Mouse (Mus musculus) midbrain, embryonic 11.5 days (tissue): ENCODE data around the gene Myl3. TPM values are rescaled to one million over a fixed set of nuclear protein-coding genes. Genes with fewer than 3 reads are reported as not detected.

Source experiments
- ATAC-seq: fragments of 200-750 bp; cut with Nextera tagmentation; 2 replicates; pipeline ENCODE4 v1.8.0; 2017; ENCODE audit warnings: moderate TSS enrichment, moderate library complexity; ENCODE audit not compliant: low FRiP score
- DNase-seq: peaks from one replicate; pipeline ENCODE4 v3.0.0; 2015; ENCODE audit warnings: low spot score; ENCODE audit errors: missing footprints
- H3K27ac ChIP-seq: fragments of 300-500 bp; sonication (generic); 2 replicates; pipeline ENCODE4 v1.5.1; 2014; ENCODE audit warnings: low read depth, low read length
- H3K27me3 ChIP-seq: fragments of 300-500 bp; sonication (generic); 2 replicates; pipeline ENCODE4 v1.6.1; 2014; ENCODE audit warnings: mild to moderate bottlenecking, low read length, moderate library complexity, mixed read lengths; ENCODE audit not compliant: control insufficient read depth, insufficient read depth
- H3K36me3 ChIP-seq: fragments of 300-500 bp; sonication (generic); 2 replicates; pipeline ENCODE4 v1.6.1; 2014; ENCODE audit warnings: mild to moderate bottlenecking, low read length, moderate library complexity, mixed read lengths; ENCODE audit not compliant: control insufficient read depth, insufficient read depth
- H3K4me1 ChIP-seq: fragments of 300-500 bp; sonication (generic); 2 replicates; pipeline ENCODE4 v1.6.1; 2014; ENCODE audit warnings: low read length; ENCODE audit not compliant: control insufficient read depth, insufficient read depth
- H3K4me2 ChIP-seq: fragments of 300-500 bp; sonication (generic); 2 replicates; pipeline ENCODE4 v1.6.1; 2014; ENCODE audit warnings: mild to moderate bottlenecking, moderate library complexity
- H3K4me3 ChIP-seq: fragments of 300-500 bp; sonication (generic); 2 replicates; pipeline ENCODE4 v1.5.1; 2014; ENCODE audit warnings: low read depth, low read length
- H3K9ac ChIP-seq: fragments of 300-500 bp; sonication (generic); 2 replicates; pipeline ENCODE4 v1.6.1; 2014; ENCODE audit warnings: low read length
- H3K9me3 ChIP-seq: fragments of 300-500 bp; sonication (generic); 2 replicates; pipeline ENCODE4 v1.6.1; 2016; ENCODE audit warnings: low read length; ENCODE audit not compliant: control insufficient read depth
- WGBS: fragments of 180-500 bp; shearing (Covaris S2); extraction: QIAGEN DNeasy Blood & Tissue Kit; methylation state at CpG from one replicate; pipeline ENCODE4 v1.1.7; 2014; 5-methylcytosine and 5-hydroxymethylcytosine counted together
- polyA plus RNA-seq: library from polyadenylated mRNA; unstranded; fragments of >200 nt; fragmentation: Nextera tagmentation; extraction: Ambion mirVana; gene quantifications from 2 replicates; pipeline ENCODE4 v1.2.1, GENCODE M21; 2014

Myl3 gene
- polyA plus RNA-seq, 1 experiment from 2014 or later: 0.63 TPM

DNA sequence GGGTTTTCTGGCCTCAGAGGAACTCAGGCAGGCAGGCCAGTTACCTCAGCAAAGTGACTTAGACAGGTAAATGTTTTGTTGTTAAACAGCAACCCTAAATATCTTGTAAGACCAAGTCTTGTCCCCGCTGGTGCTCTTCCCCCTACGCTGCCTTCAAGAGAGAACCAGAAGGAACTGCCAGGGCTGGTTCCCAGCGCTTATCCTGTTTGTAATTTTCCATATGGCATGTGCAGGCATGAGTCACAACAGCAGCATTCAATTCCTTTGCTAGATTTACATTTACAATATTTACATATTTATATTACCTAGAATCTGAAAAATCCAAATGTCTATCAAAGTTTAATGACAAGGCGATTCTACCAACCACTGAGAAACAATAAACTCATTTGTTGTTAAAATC is 68.4 kb downstream of the Myl3 start:
- H3K27me3 ChIP-seq: no peaks in the 10 kb centered on the region

GRCm38 (mm10) chr9:110813789-110814188 is 72.1 kb downstream of the Myl3 start, which contains the start of gene Prss44:
Prss44 (plus strand) TSS chr9:110813994.
- no peak within 1 kb of the TSS for H3K9ac ChIP-seq
- 62% methylated on average over 18 of the region's 18 CpGs for WGBS
- no peaks in the 10 kb centered on the region for H3K27me3 ChIP-seq
- no peak for ATAC-seq
- H3K9me3 ChIP-seq: no peaks in the 10 kb centered on the region
- no peaks in the 10 kb centered on the region for H3K4me1 ChIP-seq
- no peak within 1 kb of the TSS for H3K27ac ChIP-seq
- H3K4me3 ChIP-seq: no peak within 1 kb of the TSS
- no peak for DNase-seq
- no peak within 1 kb of the TSS for H3K4me2 ChIP-seq
- H3K36me3 ChIP-seq: no peaks in the 10 kb centered on the region

More for the DNA sequence above, 68.4 kb downstream of the Myl3 start:
- H3K9ac ChIP-seq: no peak overlapping the region
- H3K36me3 ChIP-seq: no peaks in the 10 kb centered on the region
- H3K9me3 ChIP-seq: no peaks in the 10 kb centered on the region
- no peak overlapping the region for H3K4me3 ChIP-seq
- H3K4me2 ChIP-seq: no peak overlapping the region
- 92% methylated on average over 4 of the region's 4 CpGs for WGBS
- ATAC-seq (no peak), DNase-seq (no peak)
- H3K4me1 ChIP-seq: no peaks in the 10 kb centered on the region
- no peak overlapping the region for H3K27ac ChIP-seq

Other genes with a start within 250 kb of the Myl3 start
- 49.1 and 54.5 TPM in 2 replicates for gene Setd2, start 209.3 kb upstream of the Myl3 start, polyA plus RNA-seq
- 20.7 and 22.8 TPM in 2 replicates for gene Nradd, start 117.4 kb upstream of the Myl3 start, polyA plus RNA-seq
- gene Nbeal2, start 87.7 kb upstream of the Myl3 start, polyA plus RNA-seq: 1.1 and 1.6 TPM in 2 replicates
- 135 and 144 TPM in 2 replicates for gene Ccdc12, start 85.4 kb upstream of the Myl3 start, polyA plus RNA-seq
- gene Pth1r, start 5.3 kb downstream of the Myl3 start, polyA plus RNA-seq: 17.0 and 20.3 TPM in 2 replicates
- gene Prss42, start 56.3 kb downstream of the Myl3 start, polyA plus RNA-seq: not detected in 2 replicates
- gene Prss44, start 72.1 kb downstream of the Myl3 start, polyA plus RNA-seq: not detected in 2 replicates
- gene Prss43, start 84.8 kb downstream of the Myl3 start, polyA plus RNA-seq: not detected in 2 replicates
- gene Prss45, start 92.7 kb downstream of the Myl3 start, polyA plus RNA-seq: 0.14 TPM in 1 of 2 replicates, not detected in the other
- gene Prss46, start 102.6 kb downstream of the Myl3 start, polyA plus RNA-seq: 0.11 TPM in 1 of 2 replicates, not detected in the other
- gene Prss50, start 116.1 kb downstream of the Myl3 start, polyA plus RNA-seq: 0.37 TPM in 1 of 2 replicates, not detected in the other
- gene Als2cl, start 138.0 kb downstream of the Myl3 start, polyA plus RNA-seq: 0.54 and 0.71 TPM in 2 replicates
- gene Tmie, start 138.3 kb downstream of the Myl3 start, polyA plus RNA-seq: 0.18 and 0.22 TPM in 2 replicates
- not detected in 2 replicates for gene Fam240a, start 175.0 kb downstream of the Myl3 start, polyA plus RNA-seq
- not detected in 2 replicates for gene Tdgf1, start 204.3 kb downstream of the Myl3 start, polyA plus RNA-seq
- 0.04 TPM in 1 of 2 replicates, not detected in the other for gene Lrrc2, start 209.7 kb downstream of the Myl3 start, polyA plus RNA-seq
- gene Rtp3, start 248.7 kb downstream of the Myl3 start, polyA plus RNA-seq: 0.11 TPM in 2 replicates